Mouse (Mus musculus) spleen, adult 2 months (tissue): ENCODE measurements around the gene Col4a4. TPM values are rescaled to one million over a fixed set of nuclear protein-coding genes. Genes with fewer than 3 reads are reported as not detected.

Experiments used
- DNase-seq, 2 experiments: peaks; one replicate each; pipeline versions ENCODE4 v3.0.0 to v3.0.0-alpha.2; 2012 to 2021; ENCODE audit warnings: low spot score in 2 of 2, low read depth in 1 of 2
- H3K27ac ChIP-seq: fragments of 200-500 bp; 2 replicates; pipeline ENCODE4 v1.5.1; 2012; ENCODE audit warnings: low read length, inconsistent platforms; ENCODE audit not compliant: insufficient read depth
- H3K27me3 ChIP-seq: fragments of 200-500 bp; 2 replicates; pipeline ENCODE4 v1.6.1; 2012; ENCODE audit warnings: mild to moderate bottlenecking, moderate library complexity, low read length, inconsistent platforms; ENCODE audit not compliant: control insufficient read depth, insufficient read depth
- H3K36me3 ChIP-seq: fragments of 200-500 bp; 2 replicates; pipeline ENCODE4 v1.6.1; 2012; ENCODE audit warnings: mild to moderate bottlenecking, low read length, inconsistent platforms; ENCODE audit not compliant: control insufficient read depth, insufficient read depth
- H3K4me1 ChIP-seq: fragments of 200-500 bp; 2 replicates; pipeline ENCODE4 v1.6.1; 2011; ENCODE audit warnings: inconsistent platforms; ENCODE audit not compliant: control insufficient read depth, insufficient read depth, insufficient read length
- H3K4me3 ChIP-seq: fragments of 200-500 bp; 2 replicates; pipeline ENCODE4 v1.5.1; 2011; ENCODE audit warnings: mild to moderate bottlenecking, inconsistent platforms; ENCODE audit not compliant: insufficient read depth, insufficient read length; ENCODE audit errors: extremely low read depth
- CTCF ChIP-seq: fragments of 200-500 bp; IDR thresholded peaks from 2 replicates; pipeline ENCODE4 v1.5.1; 2011; ENCODE audit warnings: mild to moderate bottlenecking, inconsistent platforms; ENCODE audit not compliant: insufficient read depth, insufficient read length, insufficient replicate concordance; ENCODE audit errors: extremely low read depth
- POLR2A ChIP-seq: fragments of 200-500 bp; IDR thresholded peaks from 2 replicates; pipeline ENCODE4 v1.6.1; 2011; ENCODE audit warnings: low read depth, low read length, inconsistent platforms
- WGBS: fragments of 180-500 bp; shearing (Covaris S2); methylation state at CpG from one replicate; pipeline ENCODE4 v1.1.7; 2018; 5-methylcytosine and 5-hydroxymethylcytosine counted together
- polyA plus RNA-seq: library from polyadenylated mRNA; depleted of rRNA; stranded (reverse); fragments of >200 nt; gene quantifications from 2 replicates; pipeline ENCODE4 v1.2.3, GENCODE M21; 2012

Col4a4 gene
- polyA plus RNA-seq, 1 experiment = 0.07 TPM

- TF ChIP-seq CTCF (no peak), POLR2A (no peak)
- H3K27me3 ChIP-seq = no peaks in the 10 kb centered on the region
- 75% methylated on average over 4 of the region's 4 CpGs for WGBS
- H3K36me3 ChIP-seq = no peaks in the 10 kb centered on the region
- DNase-seq = no peak
- no peak overlapping the region for H3K4me3 ChIP-seq
- H3K27ac ChIP-seq = no peak overlapping the region
- no peaks in the 10 kb centered on the region for H3K4me1 ChIP-seq
These were observed 143.1 kb downstream of the Col4a4 start for GRCm38 (mm10) chr1:82443517-82443916.

GRCm38 (mm10) chr1:82440123-82440522 is 146.5 kb downstream of the Col4a4 start:
- Histone ChIP-seq H3K4me3 (no peak overlapping the region), H3K27me3 (no peaks in the 10 kb centered on the region), H3K4me1 (no peaks in the 10 kb centered on the region), H3K27ac (no peak overlapping the region), H3K36me3 (no peaks in the 10 kb centered on the region)
- TF ChIP-seq POLR2A (no peak), CTCF (no peak)
- WGBS = 90% methylated on average over 1 of the region's 1 CpGs
- no peak for DNase-seq

- no peak overlapping the region for H3K27ac ChIP-seq
- no peak for TF ChIP-seq POLR2A
- TF ChIP-seq CTCF = no peak
- no peaks in the 10 kb centered on the region for H3K36me3 ChIP-seq
- WGBS = 91% methylated on average over 3 of the region's 3 CpGs
- no peak for DNase-seq
- H3K27me3 ChIP-seq = no peaks in the 10 kb centered on the region
- no peak overlapping the region for H3K4me3 ChIP-seq
- no peaks in the 10 kb centered on the region for H3K4me1 ChIP-seq
These were observed 149.4 kb downstream of the Col4a4 start for GRCm38 (mm10) chr1:82437273-82437672.

DNA sequence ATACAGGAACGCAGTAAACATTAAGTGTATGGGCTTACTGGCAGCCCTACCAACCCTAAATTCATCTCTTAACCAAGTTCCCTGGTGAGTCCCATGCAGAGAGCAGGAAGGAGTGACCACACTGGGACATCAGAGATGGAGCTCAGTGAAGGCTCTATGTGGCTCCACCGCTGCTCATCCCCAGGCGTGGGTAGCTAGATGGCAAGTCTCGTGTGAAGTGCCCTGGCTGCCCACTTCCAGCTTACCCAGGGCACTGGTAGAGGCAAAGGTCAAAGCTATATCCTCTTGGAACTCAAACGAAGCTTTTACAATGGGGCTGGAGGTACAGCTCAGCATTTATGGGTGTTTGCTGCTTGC is 153.0 kb downstream of the Col4a4 start:
- 93% methylated on average over 5 of the region's 5 CpGs for WGBS
- DNase-seq = no peak
- H3K36me3 ChIP-seq = no peaks in the 10 kb centered on the region
- no peak overlapping the region for H3K27ac ChIP-seq
- no peaks in the 10 kb centered on the region for H3K27me3 ChIP-seq
- H3K4me1 ChIP-seq = no peaks in the 10 kb centered on the region
- H3K4me3 ChIP-seq = no peak overlapping the region
- no peak for TF ChIP-seq POLR2A
- TF ChIP-seq CTCF = no peak

DNA sequence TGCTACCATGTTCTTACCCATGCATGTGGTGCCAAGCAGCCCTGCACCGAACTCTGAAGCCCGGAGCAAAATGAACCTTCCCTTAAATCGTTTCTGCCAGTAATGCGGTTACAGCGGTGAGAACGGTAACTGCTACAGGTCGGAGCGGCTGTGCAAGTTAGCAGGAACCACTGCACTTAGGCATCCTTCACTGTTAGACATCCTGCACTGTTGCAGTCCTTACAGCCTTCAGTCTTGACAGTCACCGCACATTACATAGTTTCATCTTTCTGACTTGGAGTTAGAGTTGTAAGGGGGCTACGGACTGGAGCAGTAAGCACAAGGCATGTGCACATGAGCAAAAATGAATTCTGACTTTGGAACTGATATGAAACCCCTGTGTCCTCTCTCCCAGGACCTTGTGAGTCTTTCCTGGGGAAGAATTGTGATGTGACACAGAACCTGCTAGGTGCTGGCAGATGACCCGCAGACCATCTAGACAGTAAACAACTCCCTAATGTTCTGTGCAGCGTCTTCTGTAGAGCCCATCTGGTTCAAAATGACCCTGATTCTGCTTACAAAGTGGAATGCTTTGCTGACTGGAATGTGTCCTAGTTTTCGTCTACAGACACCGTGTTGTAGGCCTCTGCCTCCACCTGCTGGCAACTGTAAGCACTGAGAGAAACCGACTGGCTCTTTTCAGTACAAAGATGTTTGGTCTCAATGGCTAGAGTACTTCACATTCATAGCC is 153.6 kb downstream of the Col4a4 start:
- no peaks in the 10 kb centered on the region for H3K27me3 ChIP-seq
- H3K4me1 ChIP-seq = no peaks in the 10 kb centered on the region
- DNase-seq = no peak
- WGBS = 79% methylated on average over 15 of the region's 15 CpGs
- TF ChIP-seq POLR2A (no peak), CTCF (no peak)
- H3K27ac ChIP-seq = no peak overlapping the region
- H3K36me3 ChIP-seq = no peaks in the 10 kb centered on the region
- H3K4me3 ChIP-seq = no peak overlapping the region

- H3K36me3 ChIP-seq = no peaks in the 10 kb centered on the region
- no peak overlapping the region for H3K4me3 ChIP-seq
- DNase-seq = no peak
- no peak overlapping the region for H3K27ac ChIP-seq
- TF ChIP-seq CTCF (no peak), POLR2A (no peak)
- no peaks in the 10 kb centered on the region for H3K27me3 ChIP-seq
- no peaks in the 10 kb centered on the region for H3K4me1 ChIP-seq
- WGBS = 66% methylated on average over 1 of the region's 1 CpGs
These were observed 157.6 kb downstream of the Col4a4 start for GRCm38 (mm10) chr1:82429061-82429460.

DNA sequence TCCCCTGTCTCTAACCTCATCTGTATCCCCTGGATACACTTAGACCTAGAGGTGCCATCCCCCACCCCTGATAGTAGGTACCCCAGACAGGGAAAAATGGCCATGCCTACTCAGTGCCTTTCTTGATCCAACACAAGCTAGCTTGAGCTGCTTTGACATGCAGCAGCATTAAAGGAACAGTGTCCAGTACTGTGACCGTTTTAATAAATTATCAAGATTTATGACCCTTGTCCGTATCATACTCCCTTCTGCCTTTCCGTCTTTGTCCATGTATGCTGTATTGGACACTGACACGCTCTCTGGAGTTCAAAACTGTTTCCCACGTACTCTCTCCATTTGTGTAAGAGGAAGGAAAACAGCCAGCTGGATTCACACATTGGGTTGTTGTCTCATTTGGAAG is 158.9 kb downstream of the Col4a4 start:
- TF ChIP-seq POLR2A = no peak
- no peak for TF ChIP-seq CTCF
- Histone ChIP-seq H3K4me1 (no peaks in the 10 kb centered on the region), H3K27ac (no peak overlapping the region), H3K36me3 (no peaks in the 10 kb centered on the region), H3K4me3 (no peak overlapping the region), H3K27me3 (no peaks in the 10 kb centered on the region)
- 95% methylated on average over 5 of the region's 5 CpGs for whole genome bisulfite sequencing
- DNase-seq = no peak
